Comparison of ENCODE assay signal across 14 mouse cellular contexts in the genomic region with DNA sequence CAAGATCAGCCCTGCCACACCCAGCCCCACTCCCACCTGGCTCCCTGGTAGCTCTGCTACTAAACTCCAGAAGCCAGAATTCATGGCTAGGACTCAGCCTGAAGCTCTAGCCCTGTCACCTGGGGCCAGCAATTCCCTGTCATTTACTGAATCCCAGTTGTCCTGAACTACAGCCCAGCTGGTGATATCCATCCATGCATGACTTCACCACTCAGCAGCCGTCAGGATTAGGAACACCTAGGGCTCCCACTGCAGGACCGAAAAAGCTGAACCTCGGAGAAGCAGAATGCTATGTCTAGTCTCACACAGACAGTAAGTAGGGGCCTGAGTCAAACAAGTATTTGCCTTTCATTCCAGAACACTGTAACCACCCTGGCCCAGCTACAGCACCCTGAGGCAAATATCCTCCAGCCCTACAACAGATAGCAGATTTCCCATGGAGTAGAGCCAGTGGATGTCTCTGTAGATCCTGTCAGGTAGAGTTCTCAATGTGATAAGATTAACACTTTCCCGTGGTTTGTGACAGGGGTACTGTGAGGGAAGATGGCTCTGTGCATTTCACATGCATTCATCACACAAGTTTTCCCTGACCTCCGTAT. TPM values are rescaled to one million over a fixed set of nuclear protein-coding genes. Genes with fewer than 3 reads are reported as not detected.
DNase-seq lines count a peak whose midpoint lies in the region; ATAC-seq and TF ChIP-seq lines count a peak whose summit lies in the region.
"Had no signal": no experiment of that assay in that cellular context is flagged by ENCODE, and none has a peak within 500 bp of the region (broad histone marks: within the 10 kb centered on the region; RNA-seq: fewer than 3 reads in every experiment).

No protein-coding gene starts in this region.

- H3K9ac ChIP-seq in forebrain, embryonic 11.5 days (ENCODE audit: low read length) = peak overlapping the region; percentile 64
- H3K9ac ChIP-seq in hindbrain, embryonic 15.5 days = 0 out of 2 replicates have a peak overlapping the region, but pooled peaks have one; percentile 1
- 0 out of 2 replicates have a peak overlapping the region, but pooled peaks have one; percentile 23 for H3K9ac ChIP-seq in midbrain, embryonic 15.5 days
- H3K9ac ChIP-seq in kidney, embryonic 15.5 days = no peak overlapping the region

- no peak overlapping the region for H3K4me2 ChIP-seq in forebrain, embryonic 11.5 days (ENCODE audit: low read depth, low read length, severe bottlenecking)
- no peak overlapping the region for H3K4me2 ChIP-seq in hindbrain, embryonic 15.5 days
- no peak overlapping the region for H3K4me2 ChIP-seq in midbrain, embryonic 15.5 days
- H3K4me2 ChIP-seq in kidney, embryonic 15.5 days = no peak overlapping the region

- TF ChIP-seq CTCF in brain, embryonic 14.5 days (IDR thresholded peaks at IDR 0.05; ENCODE audit: borderline replicate concordance, extremely low read depth, insufficient read depth, insufficient read length) = no peak
- TF ChIP-seq CTCF in thymus, adult 2 months (IDR thresholded peaks at IDR 0.05; ENCODE audit: borderline replicate concordance, control insufficient read depth, extremely low read depth, insufficient read depth, low read length, poor library complexity) = no peak

- WGBS in forebrain, embryonic 11.5 days = 38% methylated on average over 5 of the region's 5 CpGs
- 29% methylated on average over 5 of the region's 5 CpGs for WGBS in hindbrain, embryonic 15.5 days
- WGBS in midbrain, embryonic 15.5 days = 24% methylated on average over 5 of the region's 5 CpGs
- 92% methylated on average over 5 of the region's 5 CpGs for WGBS in thymus, adult 2 months
- 51% methylated on average over 5 of the region's 5 CpGs for WGBS in kidney, embryonic 15.5 days

- H3K9me3 ChIP-seq in forebrain, embryonic 11.5 days (ENCODE audit: control insufficient read depth, low read length) = no peaks in the 10 kb centered on the region
- H3K9me3 ChIP-seq in hindbrain, embryonic 15.5 days = no peaks in the 10 kb centered on the region
- no peaks in the 10 kb centered on the region for H3K9me3 ChIP-seq in midbrain, embryonic 15.5 days
- H3K9me3 ChIP-seq in kidney, embryonic 15.5 days (replicated peaks) = no peaks in the 10 kb centered on the region

- ATAC-seq in forebrain, embryonic 11.5 days (replicated peaks; ENCODE audit: low FRiP score) = no peak
- ATAC-seq in hindbrain, embryonic 15.5 days (ENCODE audit: low FRiP score, low read depth) = no peak
- ATAC-seq in midbrain, embryonic 15.5 days (replicated peaks) = no peak
- ATAC-seq in kidney, embryonic 15.5 days (replicated peaks; ENCODE audit: low FRiP score) = no peak

- no peak overlapping the region for H3K4me3 ChIP-seq in forebrain, embryonic 11.5 days (ENCODE audit: low read depth, low read length)
- H3K4me3 ChIP-seq in hindbrain, embryonic 15.5 days = no peak overlapping the region
- no peak overlapping the region for H3K4me3 ChIP-seq in midbrain, embryonic 15.5 days
- no peak overlapping the region for H3K4me3 ChIP-seq in thymus, adult 2 months (ENCODE audit: control insufficient read depth, insufficient read depth, low read length)
- H3K4me3 ChIP-seq in kidney, embryonic 15.5 days (replicated peaks) = no peak overlapping the region

- H3K4me1 ChIP-seq in forebrain, embryonic 11.5 days (replicated peaks; ENCODE audit: control insufficient read depth, insufficient read depth, low read length) = peaks cover 32% of the 10 kb centered on the region
- H3K4me1 ChIP-seq in hindbrain, embryonic 15.5 days (replicated peaks) = peaks cover 50% of the 10 kb centered on the region
- H3K4me1 ChIP-seq in midbrain, embryonic 15.5 days = peaks cover 57% of the 10 kb centered on the region
- no peaks in the 10 kb centered on the region for H3K4me1 ChIP-seq in thymus, adult 2 months (replicated peaks; ENCODE audit: control insufficient read depth, insufficient read depth, low read length)
- peaks cover 21% of the 10 kb centered on the region for H3K4me1 ChIP-seq in kidney, embryonic 15.5 days

- H3K27ac ChIP-seq in forebrain, embryonic 11.5 days (ENCODE audit: low read depth, low read length) = peak overlapping the region; percentile 82
- H3K27ac ChIP-seq in hindbrain, embryonic 15.5 days (replicated peaks) = peak overlapping the region; percentile 88
- peak overlapping the region; percentile 90 for H3K27ac ChIP-seq in midbrain, embryonic 15.5 days
- no peak overlapping the region for H3K27ac ChIP-seq in thymus, adult 2 months (ENCODE audit: control insufficient read depth, insufficient read depth, low read length)
- no peak overlapping the region for H3K27ac ChIP-seq in kidney, embryonic 15.5 days

- H3K36me3 ChIP-seq in forebrain, embryonic 11.5 days (ENCODE audit: control insufficient read depth, insufficient read depth, low read length) = no peaks in the 10 kb centered on the region
- H3K36me3 ChIP-seq in hindbrain, embryonic 15.5 days = no peaks in the 10 kb centered on the region
- no peaks in the 10 kb centered on the region for H3K36me3 ChIP-seq in midbrain, embryonic 15.5 days (replicated peaks)
- H3K36me3 ChIP-seq in thymus, adult 2 months (ENCODE audit: control insufficient read depth, insufficient read depth, low read length) = no peaks in the 10 kb centered on the region
- no peaks in the 10 kb centered on the region for H3K36me3 ChIP-seq in kidney, embryonic 15.5 days

- no peak for TF ChIP-seq POLR2A in brain, embryonic 14.5 days (IDR thresholded peaks at IDR 0.05; ENCODE audit: borderline replicate concordance, extremely low read depth, insufficient read depth, insufficient read length, poor library complexity, severe bottlenecking)
- TF ChIP-seq POLR2A in thymus, adult 2 months (IDR thresholded peaks at IDR 0.05; ENCODE audit: control insufficient read depth, extremely low read depth, insufficient read depth, low read length, poor library complexity) = no peak

- peak; percentile 58 for DNase-seq in brain, embryonic 14.5 days (ENCODE audit: low read depth)
- no peak for DNase-seq in forebrain, embryonic 11.5 days (ENCODE audit: low spot score)
- DNase-seq in thymus, adult 2 months = no peak
- no peak for DNase-seq in thymus, postnatal 14 days
- DNase-seq in right cerebral cortex, postnatal 25 days = no peak
- DNase-seq: adrenal gland, postnatal 10 days; heart, postnatal 36 days had no signal

- no peaks in the 10 kb centered on the region for H3K27me3 ChIP-seq in forebrain, embryonic 11.5 days (ENCODE audit: control insufficient read depth, insufficient read depth, low read length)
- H3K27me3 ChIP-seq in hindbrain, embryonic 15.5 days = no peaks in the 10 kb centered on the region
- H3K27me3 ChIP-seq in midbrain, embryonic 15.5 days (replicated peaks) = no peaks in the 10 kb centered on the region
- H3K27me3 ChIP-seq in thymus, adult 2 months (ENCODE audit: control insufficient read depth, insufficient read depth, low read length) = no peaks in the 10 kb centered on the region
- H3K27me3 ChIP-seq in kidney, embryonic 15.5 days = no peaks in the 10 kb centered on the region

RNA-seq across cellular contexts. Expression of a gene that starts 4.9 kb away (rescaled TPM):
- polyA plus RNA-seq in brain, embryonic 14.5 days (2012; rRNA removed) = 2.1 and 2.8 TPM in 2 replicates
- polyA plus RNA-seq in forebrain, embryonic 11.5 days (2014; fragmentation: Nextera tagmentation; extraction: Ambion mirVana) = 0.83 and 1.5 TPM in 2 replicates
- 1.2 and 1.3 TPM in 2 replicates for polyA plus RNA-seq in hindbrain, embryonic 15.5 days (2015; fragmentation: Nextera tagmentation; extraction: Ambion mirVana)
- polyA plus RNA-seq in midbrain, embryonic 15.5 days (2015; fragmentation: Nextera tagmentation; extraction: Ambion mirVana) = 1.3 and 4.1 TPM in 2 replicates
- 0.34 and 1.4 TPM in 2 replicates for polyA plus RNA-seq in thymus, adult 2 months (2012; rRNA removed)
- polyA plus RNA-seq in kidney, embryonic 15.5 days (2015; fragmentation: Nextera tagmentation; extraction: Ambion mirVana) = 0.35 TPM in 1 of 2 replicates, not detected in the other
- polyA plus RNA-seq: CD4-positive, CD25-positive, alpha-beta regulatory T cell, adult 4 months; cortical plate, adult 2 months; kidney, embryonic 16.5 days; liver, adult 2 months had no signal

RNA-seq across cellular contexts. Expression of a gene that starts 25.0 kb away (rescaled TPM):
- 80.2 and 93.0 TPM in 2 replicates for polyA plus RNA-seq in brain, embryonic 14.5 days (2012; rRNA removed)
- polyA plus RNA-seq in forebrain, embryonic 11.5 days (2014; fragmentation: Nextera tagmentation; extraction: Ambion mirVana) = 31.0 and 34.8 TPM in 2 replicates
- 102 and 114 TPM in 2 replicates for polyA plus RNA-seq in hindbrain, embryonic 15.5 days (2015; fragmentation: Nextera tagmentation; extraction: Ambion mirVana)
- polyA plus RNA-seq in midbrain, embryonic 15.5 days (2015; fragmentation: Nextera tagmentation; extraction: Ambion mirVana) = 104 and 107 TPM in 2 replicates
- 68.0 and 72.5 TPM in 2 replicates for polyA plus RNA-seq in thymus, adult 2 months (2012; rRNA removed)
- polyA plus RNA-seq in kidney, embryonic 15.5 days (2015; fragmentation: Nextera tagmentation; extraction: Ambion mirVana) = 71.7 and 81.2 TPM in 2 replicates

Comparison
In these comparisons a context has a peak if more than half of its experiments do, and no peak if none do; other contexts are left out.
1. H3K27ac ChIP-seq: peak in forebrain, embryonic 11.5 days (single experiment), hindbrain, embryonic 15.5 days (single experiment) and midbrain, embryonic 15.5 days (single experiment); none in thymus, adult 2 months (single experiment) and kidney, embryonic 15.5 days (single experiment).